Mouse (Mus musculus) kidney, adult 2 months (tissue): ENCODE measurements around the gene Tango6.

Experiments used
- CTCF ChIP-seq: fragments of 200-500 bp; conservative IDR thresholded peaks from 2 replicates; pipeline ENCODE4 v1.5.1; 2011; ENCODE audit warnings: low read depth, mild to moderate bottlenecking, control low read depth, low read length, moderate library complexity, mixed read lengths; ENCODE audit not compliant: insufficient read depth, insufficient read length
- POLR2A ChIP-seq: fragments of 200-500 bp; IDR thresholded peaks from one replicate; pipeline ENCODE4 v1.6.1; 2011; ENCODE audit warnings: low read depth, low read length, control low read depth

GRCm38 (mm10) chr8:106706194-106706593, 23.3 kb downstream of the Tango6 start:
- TF ChIP-seq POLR2A (no peak), CTCF (no peak)
